Mouse (Mus musculus) erythroblast, embryonic 14.5 days (primary cell): Measurements from ENCODE around the gene Ppp1r3d. TPM values are rescaled to one million over a fixed set of nuclear protein-coding genes. Genes with fewer than 3 reads are reported as not detected.

ENCODE experiments used
- H3K27me3 ChIP-seq: 2 replicates; pipeline ENCODE4 v1.6.1; 2012; ENCODE audit warnings: inconsistent platforms; ENCODE audit not compliant: control insufficient read depth
- H3K36me3 ChIP-seq: 2 replicates; pipeline ENCODE4 v1.6.1; 2012; ENCODE audit warnings: mild to moderate bottlenecking, inconsistent platforms; ENCODE audit not compliant: control insufficient read depth
- H3K4me1 ChIP-seq: 2 replicates; pipeline ENCODE4 v1.6.1; 2012; ENCODE audit warnings: inconsistent platforms; ENCODE audit not compliant: control insufficient read depth
- H3K4me3 ChIP-seq: replicated peaks from 2 replicates; pipeline ENCODE3; 2012; ENCODE audit warnings: moderate library complexity, mild to moderate bottlenecking, inconsistent platforms
- H3K9me3 ChIP-seq: 2 replicates; pipeline ENCODE4 v1.6.1; 2012; ENCODE audit warnings: low read length, inconsistent platforms, mixed read lengths; ENCODE audit not compliant: control insufficient read depth
- GATA1 ChIP-seq: IDR thresholded peaks from 2 replicates; pipeline ENCODE4 v1.6.1; 2012; ENCODE audit warnings: low read length, inconsistent platforms, mixed read lengths
- TAL1 ChIP-seq: IDR thresholded peaks from 3 replicates; pipeline ENCODE4 v1.6.1; 2012; ENCODE audit warnings: low read length, inconsistent platforms, mixed read lengths
- polyA plus RNA-seq: library from polyadenylated mRNA; stranded (reverse); fragments of >175 nt; gene quantifications from 2 replicates; pipeline ENCODE4 v1.2.3, GENCODE M21; 2012

The Ppp1r3d gene
- polyA plus RNA-seq, 1 experiment: 0.01 TPM

GRCm38 (mm10) chr2:178433903-178434302, 19.6 kb upstream of the Ppp1r3d start:
- Histone ChIP-seq H3K9me3 (no peaks in the 10 kb centered on the region; the same call in 1 of the 2 replicates), H3K4me1 (no peaks in the 10 kb centered on the region), H3K4me3 (no peak overlapping the region), H3K36me3 (no peaks in the 10 kb centered on the region), H3K27me3 (no peaks in the 10 kb centered on the region)
- TF ChIP-seq TAL1: no peak
- no peak for TF ChIP-seq GATA1

GRCm38 (mm10) chr2:178433495-178433894, 19.2 kb upstream of the Ppp1r3d start:
- H3K4me3 ChIP-seq: no peak overlapping the region
- H3K4me1 ChIP-seq: no peaks in the 10 kb centered on the region
- no peak for TF ChIP-seq TAL1
- no peak for TF ChIP-seq GATA1
- no peaks in the 10 kb centered on the region; the same call in 1 of the 2 replicates for H3K9me3 ChIP-seq
- no peaks in the 10 kb centered on the region for H3K27me3 ChIP-seq
- no peaks in the 10 kb centered on the region for H3K36me3 ChIP-seq

- H3K27me3 ChIP-seq: no peaks in the 10 kb centered on the region
- TF ChIP-seq TAL1 (no peak), GATA1 (no peak)
- no peaks in the 10 kb centered on the region for H3K9me3 ChIP-seq
- no peaks in the 10 kb centered on the region for H3K4me1 ChIP-seq
- H3K36me3 ChIP-seq: no peaks in the 10 kb centered on the region
- H3K4me3 ChIP-seq: no peak within 1 kb of the TSS
These were observed 16.0 kb upstream of the Ppp1r3d start, which contains the start of gene Cdh26 for GRCm38 (mm10) chr2:178430231-178430630. TSS of gene Cdh26 (plus strand) at chr2:178430531.

- no peaks in the 10 kb centered on the region for H3K9me3 ChIP-seq
- no peaks in the 10 kb centered on the region for H3K36me3 ChIP-seq
- no peaks in the 10 kb centered on the region for H3K27me3 ChIP-seq
- H3K4me1 ChIP-seq: no peaks in the 10 kb centered on the region
- H3K4me3 ChIP-seq: no peak overlapping the region
- TF ChIP-seq TAL1 (no peak), GATA1 (no peak)
These were observed 15.2 kb upstream of the Ppp1r3d start for GRCm38 (mm10) chr2:178429426-178429825.

GRCm38 (mm10) chr2:178428676-178429075, 14.4 kb upstream of the Ppp1r3d start:
- Histone ChIP-seq H3K9me3 (no peaks in the 10 kb centered on the region), H3K4me1 (no peaks in the 10 kb centered on the region), H3K4me3 (no peak overlapping the region), H3K36me3 (no peaks in the 10 kb centered on the region), H3K27me3 (no peaks in the 10 kb centered on the region)
- TF ChIP-seq TAL1: no peak
- TF ChIP-seq GATA1: no peak

GRCm38 (mm10) chr2:178428183-178428582, 13.9 kb upstream of the Ppp1r3d start:
- H3K9me3 ChIP-seq: no peaks in the 10 kb centered on the region
- no peaks in the 10 kb centered on the region for H3K36me3 ChIP-seq
- no peak overlapping the region for H3K4me3 ChIP-seq
- TF ChIP-seq TAL1 (no peak), GATA1 (no peak)
- no peaks in the 10 kb centered on the region for H3K4me1 ChIP-seq
- no peaks in the 10 kb centered on the region for H3K27me3 ChIP-seq

GRCm38 (mm10) chr2:178427181-178427580, 12.9 kb upstream of the Ppp1r3d start:
- Histone ChIP-seq H3K4me3 (no peak overlapping the region), H3K9me3 (no peaks in the 10 kb centered on the region), H3K27me3 (no peaks in the 10 kb centered on the region), H3K36me3 (no peaks in the 10 kb centered on the region), H3K4me1 (no peaks in the 10 kb centered on the region)
- TF ChIP-seq TAL1: no peak
- TF ChIP-seq GATA1: no peak

GRCm38 (mm10) chr2:178426229-178426628, 12.0 kb upstream of the Ppp1r3d start:
- Histone ChIP-seq H3K27me3 (no peaks in the 10 kb centered on the region), H3K4me1 (no peaks in the 10 kb centered on the region), H3K4me3 (no peak overlapping the region), H3K36me3 (no peaks in the 10 kb centered on the region), H3K9me3 (no peaks in the 10 kb centered on the region)
- TF ChIP-seq GATA1 (no peak), TAL1 (no peak)

GRCm38 (mm10) chr2:178423223-178423622, 9.0 kb upstream of the Ppp1r3d start:
- TF ChIP-seq TAL1: no peak
- no peak for TF ChIP-seq GATA1
- H3K36me3 ChIP-seq: no peaks in the 10 kb centered on the region

GRCm38 (mm10) chr2:178422186-178422585, 7.9 kb upstream of the Ppp1r3d start:
- H3K4me1 ChIP-seq: no peaks in the 10 kb centered on the region
- H3K27me3 ChIP-seq: no peaks in the 10 kb centered on the region
- H3K9me3 ChIP-seq: no peaks in the 10 kb centered on the region
- H3K4me3 ChIP-seq: no peak overlapping the region
- H3K36me3 ChIP-seq: no peaks in the 10 kb centered on the region
- no peak for TF ChIP-seq GATA1
- no peak for TF ChIP-seq TAL1

More at GRCm38 (mm10) chr2:178423223-178423622, 9.0 kb upstream of the Ppp1r3d start:
- Histone ChIP-seq H3K4me1 (no peaks in the 10 kb centered on the region), H3K4me3 (no peak overlapping the region), H3K9me3 (no peaks in the 10 kb centered on the region), H3K27me3 (no peaks in the 10 kb centered on the region)
